ENCODE assay signal across 31 mouse cellular contexts in the genomic region with DNA sequence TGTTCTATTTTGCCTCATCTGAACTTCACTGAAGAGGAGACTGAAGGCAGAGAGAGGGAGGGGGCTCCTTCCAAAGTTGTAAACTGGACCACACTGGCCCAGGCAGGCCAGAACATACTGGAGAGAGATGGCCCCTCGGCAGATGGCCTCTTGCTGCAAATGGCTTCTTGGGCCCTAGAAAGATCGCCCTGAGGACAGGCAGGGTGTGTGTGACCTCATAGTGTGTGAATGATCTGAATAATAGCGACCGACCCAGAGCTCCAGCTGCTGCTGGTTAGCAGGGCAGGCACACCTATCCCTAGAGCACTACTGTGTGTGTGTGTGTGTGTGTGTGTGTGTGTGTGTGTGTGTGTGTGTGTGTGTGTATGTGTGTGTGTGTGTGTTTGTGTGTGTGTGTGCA. TPM values are rescaled to one million over a fixed set of nuclear protein-coding genes. Genes with fewer than 3 reads are reported as not detected.
DNase-seq lines count a peak whose midpoint lies in the region; ATAC-seq and TF ChIP-seq lines count a peak whose summit lies in the region.
"Had no signal": no experiment of that assay in that cellular context is flagged by ENCODE, and none has a peak within 500 bp of the region (broad histone marks: within the 10 kb centered on the region; RNA-seq: fewer than 3 reads in every experiment).

No protein-coding gene starts in this region.

- DNase-seq in midbrain, embryonic 10.5 days (ENCODE audit: low spot score), result no peak
- no peak for DNase-seq in stomach, postnatal 0 days (ENCODE audit: low spot score)
- DNase-seq in heart, postnatal 4 days, result no peak
- DNase-seq: adrenal gland, postnatal 25 days; cerebellum, adult 11 months; cerebellum, adult 9-11 months; gastrocnemius, postnatal 10 days; heart, postnatal 10 days; kidney, adult 18-20 months; kidney, postnatal 10 days; midbrain, embryonic 14.5 days; retina, postnatal 1 day; right cerebral cortex, postnatal 25 days; thymus, adult 18-20 months; thymus, postnatal 36 days had no signal

- TF ChIP-seq POLR2A in bone marrow macrophage, adult 2 months (IDR thresholded peaks at IDR 0.05; ENCODE audit: borderline replicate concordance, low read depth, low read length), result no peak

- peak overlapping the region; percentile 45; the same call in 1 of the 2 replicates for H3K27ac ChIP-seq in intestine, embryonic 16.5 days (ENCODE audit: low read length)
- no peak overlapping the region for H3K27ac ChIP-seq in intestine, embryonic 15.5 days
- H3K27ac ChIP-seq in midbrain, embryonic 13.5 days, result no peak overlapping the region
- H3K27ac ChIP-seq in midbrain, embryonic 10.5 days (replicated peaks), result no peak overlapping the region; the same call in 1 of the 2 replicates
- peak overlapping the region; percentile 86 for H3K27ac ChIP-seq in bone marrow macrophage, adult 2 months (ENCODE audit: insufficient read depth, low read depth, low read length)
- H3K27ac ChIP-seq in stomach, postnatal 0 days (replicated peaks), result no peak overlapping the region
- H3K27ac ChIP-seq: embryonic facial prominence, embryonic 13.5 days; forebrain, embryonic 13.5 days; hindbrain, embryonic 12.5 days; limb, embryonic 10.5 days; lung, embryonic 15.5 days; neural tube, embryonic 12.5 days; stomach, embryonic 15.5 days had no signal

- no peaks in the 10 kb centered on the region for H3K9me3 ChIP-seq in intestine, embryonic 16.5 days (ENCODE audit: control insufficient read depth, low read length)
- no peaks in the 10 kb centered on the region for H3K9me3 ChIP-seq in intestine, embryonic 15.5 days
- no peaks in the 10 kb centered on the region for H3K9me3 ChIP-seq in midbrain, embryonic 13.5 days
- H3K9me3 ChIP-seq in midbrain, embryonic 10.5 days (replicated peaks), result no peaks in the 10 kb centered on the region
- H3K9me3 ChIP-seq in stomach, postnatal 0 days (ENCODE audit: control insufficient read depth, low read length), result no peaks in the 10 kb centered on the region
- H3K9me3 ChIP-seq: embryonic facial prominence, embryonic 13.5 days; forebrain, embryonic 13.5 days; heart, embryonic 12.5 days; hindbrain, embryonic 12.5 days; limb, embryonic 10.5 days; lung, embryonic 15.5 days; neural tube, embryonic 12.5 days; stomach, embryonic 15.5 days had no signal

- H3K36me3 ChIP-seq in intestine, embryonic 16.5 days (ENCODE audit: control insufficient read depth, insufficient read depth, low read length), result no peaks in the 10 kb centered on the region
- H3K36me3 ChIP-seq in intestine, embryonic 15.5 days, result no peaks in the 10 kb centered on the region
- H3K36me3 ChIP-seq in midbrain, embryonic 13.5 days, result no peaks in the 10 kb centered on the region
- no peaks in the 10 kb centered on the region for H3K36me3 ChIP-seq in midbrain, embryonic 10.5 days
- H3K36me3 ChIP-seq in stomach, postnatal 0 days (ENCODE audit: control insufficient read depth, insufficient read depth, low read length), result no peaks in the 10 kb centered on the region
- H3K36me3 ChIP-seq: embryonic facial prominence, embryonic 13.5 days; heart, embryonic 12.5 days; hindbrain, embryonic 12.5 days; limb, embryonic 10.5 days; lung, embryonic 15.5 days; neural tube, embryonic 12.5 days; stomach, embryonic 15.5 days had no signal

- TF ChIP-seq EP300 in stomach, postnatal 0 days (optimal IDR thresholded peaks at IDR 0.05), result no peak

- 64% methylated on average over 4 of the region's 4 CpGs for WGBS in intestine, embryonic 16.5 days
- 69% methylated on average over 4 of the region's 4 CpGs for WGBS in intestine, embryonic 15.5 days
- 84% methylated on average over 4 of the region's 4 CpGs for WGBS in midbrain, embryonic 13.5 days
- 82% methylated on average over 4 of the region's 4 CpGs for WGBS in midbrain, embryonic 10.5 days
- WGBS in stomach, postnatal 0 days, result 75% methylated on average over 4 of the region's 4 CpGs

- H3K27me3 ChIP-seq in intestine, embryonic 16.5 days (replicated peaks; ENCODE audit: control insufficient read depth, insufficient read depth, low read length), result no peaks in the 10 kb centered on the region
- no peaks in the 10 kb centered on the region for H3K27me3 ChIP-seq in intestine, embryonic 15.5 days (replicated peaks)
- H3K27me3 ChIP-seq in midbrain, embryonic 13.5 days, result no peaks in the 10 kb centered on the region
- H3K27me3 ChIP-seq in midbrain, embryonic 10.5 days (ENCODE audit: low read depth, poor library complexity, severe bottlenecking), result no peaks in the 10 kb centered on the region
- H3K27me3 ChIP-seq in stomach, postnatal 0 days (ENCODE audit: control insufficient read depth, insufficient read depth, low read length), result no peaks in the 10 kb centered on the region
- H3K27me3 ChIP-seq: embryonic facial prominence, embryonic 13.5 days; forebrain, embryonic 13.5 days; heart, embryonic 12.5 days; hindbrain, embryonic 12.5 days; lung, embryonic 15.5 days; neural tube, embryonic 12.5 days; stomach, embryonic 15.5 days had no signal

- peaks cover 15% of the 10 kb centered on the region for H3K4me1 ChIP-seq in intestine, embryonic 16.5 days (ENCODE audit: control insufficient read depth, insufficient read depth, low read length)
- 0 out of 2 replicates have a peak, but pooled peaks cover 11% of the 10 kb centered on the region for H3K4me1 ChIP-seq in intestine, embryonic 15.5 days (replicated peaks)
- no peaks in the 10 kb centered on the region for H3K4me1 ChIP-seq in midbrain, embryonic 13.5 days (replicated peaks)
- no peaks in the 10 kb centered on the region for H3K4me1 ChIP-seq in midbrain, embryonic 10.5 days
- H3K4me1 ChIP-seq in bone marrow macrophage, adult 2 months (ENCODE audit: control insufficient read depth, insufficient read depth, low read length), result peaks cover 38% of the 10 kb centered on the region
- no peaks in the 10 kb centered on the region for H3K4me1 ChIP-seq in stomach, postnatal 0 days (replicated peaks; ENCODE audit: control insufficient read depth, insufficient read depth)
- H3K4me1 ChIP-seq: embryonic facial prominence, embryonic 13.5 days; forebrain, embryonic 13.5 days; hindbrain, embryonic 12.5 days; limb, embryonic 10.5 days; lung, embryonic 15.5 days; neural tube, embryonic 12.5 days; stomach, embryonic 15.5 days had no signal

- peak; percentile 22; the same call in 1 of the 2 replicates for ATAC-seq in intestine, embryonic 16.5 days
- no peak for ATAC-seq in intestine, embryonic 15.5 days
- 0 out of 2 replicates have a peak, but pooled peaks have one; percentile 14 for ATAC-seq in midbrain, embryonic 13.5 days
- peak; percentile 62 for ATAC-seq in stomach, postnatal 0 days (ENCODE audit: low FRiP score, low TSS enrichment)
- ATAC-seq in CD4-positive, CD25-positive, alpha-beta regulatory T cell, adult 4 months, result no peak
- ATAC-seq: forebrain, embryonic 13.5 days had no signal

- no peak for TF ChIP-seq CTCF in bone marrow macrophage, adult 2 months (IDR thresholded peaks at IDR 0.05; ENCODE audit: low read depth, low read length)
- no peak for TF ChIP-seq CTCF in stomach, postnatal 0 days (IDR thresholded peaks at IDR 0.05; ENCODE audit: low read depth)

- no peak overlapping the region for H3K4me3 ChIP-seq in intestine, embryonic 16.5 days (ENCODE audit: low read length)
- no peak overlapping the region for H3K4me3 ChIP-seq in intestine, embryonic 15.5 days (replicated peaks)
- H3K4me3 ChIP-seq in midbrain, embryonic 13.5 days (replicated peaks), result no peak overlapping the region
- no peak overlapping the region for H3K4me3 ChIP-seq in midbrain, embryonic 10.5 days
- no peak overlapping the region for H3K4me3 ChIP-seq in bone marrow macrophage, adult 2 months (ENCODE audit: insufficient read depth, low read length)
- H3K4me3 ChIP-seq in stomach, postnatal 0 days (ENCODE audit: low read depth, low read length), result no peak overlapping the region
- H3K4me3 ChIP-seq: embryonic facial prominence, embryonic 13.5 days; erythroblast, embryonic 14.5 days; forebrain, embryonic 13.5 days; heart, embryonic 12.5 days; hindbrain, embryonic 12.5 days; limb, embryonic 10.5 days; lung, embryonic 15.5 days; neural tube, embryonic 12.5 days; stomach, embryonic 15.5 days had no signal

- no peak overlapping the region for H3K4me2 ChIP-seq in intestine, embryonic 16.5 days (ENCODE audit: low read depth, low read length)
- no peak overlapping the region for H3K4me2 ChIP-seq in intestine, embryonic 15.5 days (replicated peaks)
- no peak overlapping the region for H3K4me2 ChIP-seq in midbrain, embryonic 13.5 days (replicated peaks)
- H3K4me2 ChIP-seq in stomach, postnatal 0 days (replicated peaks; ENCODE audit: low read depth), result no peak overlapping the region
- H3K4me2 ChIP-seq: embryonic facial prominence, embryonic 13.5 days; forebrain, embryonic 13.5 days; heart, embryonic 12.5 days; hindbrain, embryonic 12.5 days; lung, embryonic 15.5 days; neural tube, embryonic 12.5 days; stomach, embryonic 15.5 days had no signal

- no peak overlapping the region for H3K9ac ChIP-seq in intestine, embryonic 16.5 days (ENCODE audit: low read depth, low read length)
- no peak overlapping the region for H3K9ac ChIP-seq in intestine, embryonic 15.5 days
- H3K9ac ChIP-seq in midbrain, embryonic 13.5 days (replicated peaks), result no peak overlapping the region
- H3K9ac ChIP-seq in stomach, postnatal 0 days (ENCODE audit: low read length), result no peak overlapping the region
- H3K9ac ChIP-seq: embryonic facial prominence, embryonic 13.5 days; forebrain, embryonic 13.5 days; heart, embryonic 12.5 days; hindbrain, embryonic 12.5 days; lung, embryonic 15.5 days; neural tube, embryonic 12.5 days; stomach, embryonic 15.5 days had no signal

RNA-seq across cellular contexts. Expression of gene Psap, which starts 25.2 kb away (rescaled TPM):
- 178 and 187 TPM in 2 replicates for polyA plus RNA-seq in intestine, embryonic 16.5 days (2015; fragmentation: Nextera tagmentation; extraction: Ambion mirVana)
- 144 and 147 TPM in 2 replicates for polyA plus RNA-seq in intestine, embryonic 15.5 days (2015; fragmentation: Nextera tagmentation; extraction: Ambion mirVana)
- polyA plus RNA-seq in midbrain, embryonic 13.5 days (2015; fragmentation: Nextera tagmentation; extraction: Ambion mirVana), result 126 and 154 TPM in 2 replicates
- polyA plus RNA-seq in midbrain, embryonic 10.5 days (2016; fragmentation: Nextera tagmentation; extraction: Ambion mirVana), result 52.0 and 69.2 TPM in 2 replicates
- polyA plus RNA-seq in bone marrow macrophage, adult 2 months (2012; ENCODE audit: insufficient read depth, insufficient read length, missing spikeins), result 4,392 and 4,568 TPM in 2 replicates
- 128 and 129 TPM in 2 replicates for polyA plus RNA-seq in stomach, postnatal 0 days (2015; fragmentation: Nextera tagmentation; extraction: Ambion mirVana)
- 100 to 1,000 TPM; 554 to 566 TPM for total RNA-seq in heart, postnatal 4 days (2021)
- polyA plus RNA-seq in CD4-positive, CD25-positive, alpha-beta regulatory T cell, adult 4 months (2017; shearing (Covaris generic)), result 100 to 1,000 TPM in 1 of 2 experiments, 10 to 100 TPM in 1; 89.0 to 427 TPM

RNA-seq across cellular contexts. Expression of gene Chst3, which starts 33.1 kb away (rescaled TPM):
- 1.3 and 1.4 TPM in 2 replicates for polyA plus RNA-seq in intestine, embryonic 16.5 days (2015; fragmentation: Nextera tagmentation; extraction: Ambion mirVana)
- 1.9 TPM in 2 replicates for polyA plus RNA-seq in intestine, embryonic 15.5 days (2015; fragmentation: Nextera tagmentation; extraction: Ambion mirVana)
- 1.3 and 1.7 TPM in 2 replicates for polyA plus RNA-seq in midbrain, embryonic 13.5 days (2015; fragmentation: Nextera tagmentation; extraction: Ambion mirVana)
- 2.0 and 2.5 TPM in 2 replicates for polyA plus RNA-seq in midbrain, embryonic 10.5 days (2016; fragmentation: Nextera tagmentation; extraction: Ambion mirVana)
- polyA plus RNA-seq in bone marrow macrophage, adult 2 months (2012; ENCODE audit: insufficient read depth, insufficient read length, missing spikeins), result 0.75 and 0.80 TPM in 2 replicates
- polyA plus RNA-seq in stomach, postnatal 0 days (2015; fragmentation: Nextera tagmentation; extraction: Ambion mirVana), result 1.1 and 1.4 TPM in 2 replicates
- 1 to 10 TPM; 1.6 to 2.4 TPM for total RNA-seq in heart, postnatal 4 days (2021)
- polyA plus RNA-seq in CD4-positive, CD25-positive, alpha-beta regulatory T cell, adult 4 months (2017; shearing (Covaris generic)), result under 1 TPM; 0.11 to 0.51 TPM
- total RNA-seq: common myeloid progenitor, adult 5-6 weeks; granulocyte monocyte progenitor cell, adult 5-6 weeks had no signal
- polyA plus RNA-seq: erythroblast, embryonic 14.5 days had no signal

Comparison
In these comparisons a context has a peak if more than half of its experiments do, and no peak if none do; other contexts are left out.
1. ATAC-seq: peak in intestine, embryonic 16.5 days (single experiment), midbrain, embryonic 13.5 days (single experiment) and stomach, postnatal 0 days (single experiment); none in intestine, embryonic 15.5 days (single experiment) and CD4-positive, CD25-positive, alpha-beta regulatory T cell, adult 4 months (single experiment).
2. H3K27ac ChIP-seq: peak in intestine, embryonic 16.5 days (single experiment) and bone marrow macrophage, adult 2 months (single experiment); none in intestine, embryonic 15.5 days (single experiment), midbrain, embryonic 13.5 days (single experiment), midbrain, embryonic 10.5 days (single experiment) and stomach, postnatal 0 days (single experiment).
3. RNA of gene Psap, which starts 25.2 kb away (polyA plus RNA-seq): 4,392 to 4,568 TPM in bone marrow macrophage, adult 2 months; 89.0 to 427 TPM in CD4-positive, CD25-positive, alpha-beta regulatory T cell, adult 4 months, 178 to 187 TPM in intestine, embryonic 16.5 days, 126 to 154 TPM in midbrain, embryonic 13.5 days, 144 to 147 TPM in intestine, embryonic 15.5 days, 128 to 129 TPM in stomach, postnatal 0 days and 52.0 to 69.2 TPM in midbrain, embryonic 10.5 days; every median in the first group is over 10 times any median in the second.